Mouse (Mus musculus) bone marrow, adult 2 months (tissue): Measurements from ENCODE around the gene Pla2g5.

Source experiments
- CTCF ChIP-seq: fragments of 200-500 bp; IDR thresholded peaks from 2 replicates; pipeline ENCODE4 v1.5.1; 2011; ENCODE audit warnings: low read length, control low read depth; ENCODE audit not compliant: control insufficient read depth, insufficient read depth
- POLR2A ChIP-seq: fragments of 200-500 bp; IDR thresholded peaks from 2 replicates; pipeline ENCODE4 v1.6.1; 2011; ENCODE audit warnings: low read depth, mild to moderate bottlenecking, control low read depth, low read length, borderline replicate concordance; ENCODE audit not compliant: control insufficient read depth

DNA sequence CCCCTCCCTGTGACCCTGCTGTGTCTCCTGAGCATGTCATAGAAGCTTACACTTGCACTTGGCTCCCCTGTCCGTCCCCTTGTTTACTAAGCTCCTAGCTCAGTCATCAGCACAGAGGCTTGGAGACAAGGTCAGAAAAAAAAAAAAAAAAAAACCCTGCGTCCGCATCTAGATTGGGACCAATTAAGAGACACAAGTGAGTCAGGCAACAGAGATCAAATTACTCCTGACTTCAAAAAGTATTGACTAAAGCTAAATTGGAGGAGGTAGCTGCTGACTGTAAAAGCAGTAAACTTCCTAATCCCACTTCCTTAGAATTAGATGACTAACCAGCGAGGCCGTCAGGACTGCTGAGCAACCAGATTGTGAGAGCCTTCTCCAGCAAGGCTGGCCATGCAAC lies 1.8 kb upstream of the Pla2g5 start:
- TF ChIP-seq POLR2A (no peak), CTCF (no peak)
